Mouse (Mus musculus) CH12.LX (cell line): ENCODE results near the gene Amt. TPM values are rescaled to one million over a fixed set of nuclear protein-coding genes. Genes with fewer than 3 reads are reported as not detected.
"Not testable (repeated sequence)": the region's sequence is repeated elsewhere in the genome, so short reads cannot be mapped to it uniquely, and the experiment has no call there.

Experiments
- DNase-seq: peaks from one replicate; pipeline ENCODE4 v3.0.0-alpha.2; 2013; ENCODE audit errors: extremely low read depth
- H3K27ac ChIP-seq: 2 replicates; pipeline ENCODE4 v1.5.1; 2012; ENCODE audit warnings: low read depth, mild to moderate bottlenecking, control low read depth, moderate library complexity; ENCODE audit not compliant: insufficient read depth
- H3K27me3 ChIP-seq: replicated peaks from 2 replicates; pipeline ENCODE3; 2012; ENCODE audit warnings: inconsistent platforms
- H3K36me3 ChIP-seq, 2 experiments: replicated peaks in 1 of 2; 2 replicates each; pipeline versions ENCODE3 to v1.6.1; 2012; ENCODE audit warnings: inconsistent platforms in 1 of 2, low read length in 1 of 2, mild to moderate bottlenecking in 1 of 2, mixed read lengths in 1 of 2, moderate library complexity in 1 of 2; ENCODE audit not compliant: control insufficient read depth in 1 of 2, insufficient read depth in 1 of 2
- H3K4me1 ChIP-seq, 2 experiments: 2 replicates each; pipeline ENCODE4 v1.6.1; 2012; ENCODE audit warnings: inconsistent platforms in 1 of 2, moderate library complexity in 1 of 2; ENCODE audit not compliant: insufficient read depth in 2 of 2, control insufficient read depth in 1 of 2
- H3K4me2 ChIP-seq: 2 replicates; pipeline ENCODE4 v1.6.1; 2012; ENCODE audit warnings: low read depth, mild to moderate bottlenecking, control low read depth; ENCODE audit not compliant: poor library complexity, insufficient read depth, severe bottlenecking
- H3K4me3 ChIP-seq, 3 experiments: fragments of 150-350 bp in 1 of 3; sonication (generic) in 1 of 3; replicated peaks in 1 of 3; 2 replicates each; pipeline versions ENCODE3 to v1.5.1; 2011 to 2012; ENCODE audit warnings: low read depth in 2 of 3, low read length in 2 of 3, mild to moderate bottlenecking in 2 of 3, moderate library complexity in 2 of 3, control low read depth in 1 of 3, improper control_type of control experiment in 1 of 3, inconsistent platforms in 1 of 3, mixed read lengths in 1 of 3; ENCODE audit not compliant: poor library complexity in 1 of 3
- H3K79me2 ChIP-seq: replicated peaks from 2 replicates; pipeline ENCODE4 v1.6.1; 2012; ENCODE audit warnings: mild to moderate bottlenecking, moderate library complexity; ENCODE audit not compliant: control insufficient read depth, poor library complexity, insufficient read depth, severe bottlenecking; ENCODE audit errors: extremely low read depth
- H3K9ac ChIP-seq: 2 replicates; pipeline ENCODE4 v1.6.1; 2012; ENCODE audit warnings: low read depth, mild to moderate bottlenecking, control low read depth, moderate library complexity; ENCODE audit not compliant: insufficient read depth
- H3K9me3 ChIP-seq: replicated peaks from 2 replicates; pipeline ENCODE3; 2012; ENCODE audit warnings: low read length, inconsistent platforms, mixed read lengths
- BHLHE40 ChIP-seq: IDR thresholded peaks from 2 replicates; pipeline ENCODE4 v1.6.1; 2011; ENCODE audit warnings: mild to moderate bottlenecking, low read depth, low read length, improper control_type of control experiment
- E2F4 ChIP-seq: IDR thresholded peaks from 2 replicates; pipeline ENCODE4 v1.6.1; 2011; ENCODE audit warnings: low read depth, low read length, improper control_type of control experiment; ENCODE audit not compliant: insufficient replicate concordance
- ELF1 ChIP-seq: IDR thresholded peaks from 2 replicates; pipeline ENCODE4 v1.6.1; 2014; ENCODE audit warnings: low read depth, mild to moderate bottlenecking, inconsistent platforms, low read length, improper control_type of control experiment
- JUN ChIP-seq: IDR thresholded peaks from 2 replicates; pipeline ENCODE4 v1.6.1; 2011; ENCODE audit warnings: low read depth, mild to moderate bottlenecking, low read length, improper control_type of control experiment, moderate library complexity; ENCODE audit not compliant: insufficient read depth
- ZNF384 ChIP-seq: IDR thresholded peaks from 2 replicates; pipeline ENCODE4 v1.6.1; 2012; ENCODE audit warnings: low read depth, low read length, improper control_type of control experiment, inconsistent platforms
- dilution Hi-C: fragments of 300-500 bp; cut with MboI; formaldehyde crosslinking; loops from 2 replicates; pipeline ENCODE4 v1.14.3; 2020; ENCODE audit warnings: low sequenced_read_pairs; ENCODE audit not compliant: extremely low pct_unique_long_range_greater_than_20kb, extremely low pct_ligation_motif_present
- in situ Hi-C: fragments of 300-500 bp; cut with MboI; formaldehyde crosslinking; loops from 3 replicates; pipeline ENCODE4 v1.14.3; 2019; ENCODE audit warnings: low sequenced_read_pairs, low pct_ligation_motif_present, low pct_unique_long_range_greater_than_20kb, mixed read lengths
- polyA plus RNA-seq: library from polyadenylated mRNA; unstranded; fragments of >175 nt; gene quantifications from 2 replicates; pipeline ENCODE4 v1.2.1, GENCODE M21; 2012; ENCODE audit warnings: low read depth; ENCODE audit not compliant: insufficient read length
- total RNA-seq, 2 experiments: library from RNA; depleted of rRNA; stranded (reverse); fragments of 300-350 nt in 1 of 2; fragments of >200 nt in 1 of 2; gene quantifications; 2 replicates each; pipeline ENCODE4 v1.2.3; 2012 to 2014

Gene Amt
- total and polyA plus RNA-seq, 3 experiments: 1.1 to 2.7 (median 1.5) TPM

DNA sequence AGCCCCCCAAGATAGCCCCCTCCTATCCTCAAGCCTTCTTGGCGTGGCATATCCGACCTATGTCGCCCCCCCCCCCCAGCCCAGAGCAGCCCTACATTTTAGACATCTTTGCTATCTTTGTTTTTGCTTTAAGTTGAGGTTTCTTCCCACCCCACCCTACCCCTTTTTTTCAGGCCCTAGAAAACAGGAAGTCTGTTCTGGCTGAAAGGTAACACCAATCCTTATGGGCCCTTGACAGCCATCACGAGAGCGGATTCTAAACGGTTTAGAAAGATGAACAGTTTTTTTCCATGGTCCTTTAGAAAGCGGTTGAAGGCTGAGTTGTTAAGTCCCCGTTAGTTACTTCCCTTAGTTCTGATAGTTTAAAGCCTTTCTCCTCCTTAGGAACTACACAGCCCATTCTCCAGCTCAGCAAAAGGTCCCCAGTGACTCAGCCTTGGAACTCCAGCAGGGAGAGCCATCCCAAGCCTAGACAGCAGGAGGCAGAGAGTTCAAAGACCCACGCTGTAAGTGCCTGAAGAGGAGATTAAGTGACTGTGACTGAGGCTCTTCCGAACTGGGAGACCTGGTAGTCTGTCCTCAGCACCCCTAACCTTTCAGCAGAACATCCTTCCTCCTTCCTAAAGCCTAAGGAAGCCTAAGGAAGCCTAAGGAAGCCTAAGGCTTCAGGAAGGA lies 30.3 kb upstream of the Amt start:
- Histone ChIP-seq H3K9ac (no peak overlapping the region), H3K27ac (no peak overlapping the region)
- in situ Hi-C loops: no loop called here

DNA sequence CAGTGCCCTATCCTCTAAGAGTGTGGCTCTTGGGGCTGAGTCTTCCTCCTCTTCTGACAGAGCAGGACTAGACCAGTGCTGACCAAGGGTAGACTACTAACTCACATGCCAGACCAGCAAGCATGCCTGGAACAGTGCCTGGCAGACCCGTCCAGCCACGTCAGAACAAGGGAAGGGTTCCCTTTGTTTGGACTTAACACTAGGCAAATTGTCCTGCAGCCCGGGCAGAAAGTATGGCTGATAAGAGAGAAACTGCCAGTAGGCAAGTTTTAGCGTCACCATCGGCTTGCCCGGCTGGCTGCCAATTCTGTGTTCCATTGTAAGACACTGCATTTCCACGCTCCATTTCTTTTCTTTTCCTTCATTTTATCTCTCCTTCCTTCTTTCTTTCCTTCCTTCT lies 29.0 kb upstream of the Amt start:
- H3K4me1 ChIP-seq: peaks cover 3 to 21% of the 10 kb centered on the region in 2 experiments; a peak in 3 of 4 replicates
- in situ Hi-C loops (no loop called here), dilution Hi-C loops (no loop called here)
- no peak overlapping the region for H3K4me2 ChIP-seq
- H3K9me3 ChIP-seq: no peaks in the 10 kb centered on the region
- no peaks in the 10 kb centered on the region for H3K36me3 ChIP-seq
- no peak for DNase-seq
- no peak for TF ChIP-seq ELF1
- TF ChIP-seq, all 38 proteins: peak for 0
- Histone ChIP-seq H3K4me3 (no peak overlapping the region), H3K27me3 (peaks cover 22% of the 10 kb centered on the region), H3K79me2 (no peaks in the 10 kb centered on the region), H3K9ac (no peak overlapping the region), H3K27ac (no peak overlapping the region)

More for the DNA sequence above, 30.3 kb upstream of the Amt start:
- no peak overlapping the region for H3K4me2 ChIP-seq
- no peaks in the 10 kb centered on the region for H3K9me3 ChIP-seq
- 0 out of 2 replicates have a peak, but pooled peaks have one; percentile 26 for TF ChIP-seq ZNF384
- no peak for TF ChIP-seq JUN
- TF ChIP-seq E2F4: no peak
- TF ChIP-seq BHLHE40: peak; percentile 45
- peaks cover 4 to 27% of the 10 kb centered on the region in 2 experiments for H3K4me1 ChIP-seq
- no peak overlapping the region for H3K4me3 ChIP-seq
- no peaks in the 10 kb centered on the region for H3K79me2 ChIP-seq
- dilution Hi-C loops: no loop called here
- H3K36me3 ChIP-seq: no peaks in the 10 kb centered on the region
- H3K27me3 ChIP-seq: peaks cover 16% of the 10 kb centered on the region
- DNase-seq: no peak

DNA sequence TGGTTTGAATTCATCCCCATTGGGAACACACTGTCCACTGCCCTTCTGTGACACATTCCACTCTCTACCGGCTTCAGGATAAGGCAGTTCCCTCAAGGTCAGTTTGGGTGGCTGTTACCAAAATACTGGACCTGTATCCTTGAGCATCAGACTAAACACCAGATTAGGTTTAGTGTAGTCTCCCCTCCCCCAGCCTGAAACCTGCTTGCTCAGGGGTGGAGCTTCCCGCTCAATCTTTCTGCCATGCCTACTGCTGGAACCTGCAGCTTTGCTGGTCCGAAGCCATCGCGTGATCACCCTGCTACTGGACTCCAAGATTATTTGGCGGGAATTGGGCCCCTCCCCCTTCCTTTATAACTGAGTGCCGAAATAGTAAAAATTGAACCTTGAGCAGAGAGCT lies 28.0 kb upstream of the Amt start:
- H3K27ac ChIP-seq, in situ Hi-C loops, H3K36me3 ChIP-seq, H3K4me3 ChIP-seq, H3K79me2 ChIP-seq, H3K4me2 ChIP-seq, H3K9me3 ChIP-seq, H3K9ac ChIP-seq, dilution Hi-C loops, DNase-seq: not testable (repeated sequence)
- Histone ChIP-seq H3K4me1 (peaks cover 3 to 17% of the 10 kb centered on the region in 2 experiments; a peak in 3 of 4 replicates), H3K27me3 (peaks cover 29% of the 10 kb centered on the region)
